Mouse (Mus musculus) limb, embryonic 14.5 days (tissue): ENCODE measurements around the gene Amhr2. TPM values are rescaled to one million over a fixed set of nuclear protein-coding genes. Genes with fewer than 3 reads are reported as not detected.

ENCODE experiments used
- ATAC-seq: fragments of 200-750 bp; cut with Nextera tagmentation; 2 replicates; pipeline ENCODE4 v1.8.0; 2017; ENCODE audit warnings: low read depth, moderate number of reproducible peaks, moderate TSS enrichment; ENCODE audit not compliant: low FRiP score
- DNase-seq: peaks from one replicate; pipeline ENCODE4 v3.0.0-alpha.2; 2015; ENCODE audit warnings: low spot score
- H3K27ac ChIP-seq: fragments of 300-500 bp; sonication (generic); replicated peaks from 2 replicates; pipeline ENCODE4 v1.5.1; 2014; ENCODE audit warnings: low read depth, mild to moderate bottlenecking, low read length, moderate library complexity, mixed read lengths
- H3K27me3 ChIP-seq: fragments of 300-500 bp; sonication (generic); 2 replicates; pipeline ENCODE4 v1.6.1; 2014; ENCODE audit warnings: low read length, mixed read lengths; ENCODE audit not compliant: control insufficient read depth, insufficient read depth
- H3K36me3 ChIP-seq: fragments of 300-500 bp; sonication (generic); 2 replicates; pipeline ENCODE4 v1.6.1; 2014; ENCODE audit warnings: mild to moderate bottlenecking, low read length, moderate library complexity, mixed read lengths; ENCODE audit not compliant: control insufficient read depth, insufficient read depth
- H3K4me1 ChIP-seq: fragments of 300-500 bp; sonication (generic); 2 replicates; pipeline ENCODE4 v1.6.1; 2014; ENCODE audit warnings: antibody characterized with exemption, low read length, mixed read lengths; ENCODE audit not compliant: control insufficient read depth, insufficient read depth
- H3K4me2 ChIP-seq: fragments of 300-500 bp; sonication (generic); replicated peaks from 2 replicates; pipeline ENCODE4 v1.6.1; 2014; ENCODE audit warnings: low read depth, mild to moderate bottlenecking, low read length, moderate library complexity; ENCODE audit not compliant: severe bottlenecking
- H3K4me3 ChIP-seq: fragments of 300-500 bp; sonication (generic); replicated peaks from 2 replicates; pipeline ENCODE4 v1.5.1; 2014; ENCODE audit warnings: low read length
- H3K9ac ChIP-seq: fragments of 300-500 bp; sonication (generic); 2 replicates; pipeline ENCODE4 v1.6.1; 2014; ENCODE audit warnings: mild to moderate bottlenecking, low read depth, low read length, moderate library complexity; ENCODE audit not compliant: severe bottlenecking
- H3K9me3 ChIP-seq: fragments of 300-500 bp; sonication (generic); 2 replicates; pipeline ENCODE4 v1.6.1; 2016; ENCODE audit warnings: low read length; ENCODE audit not compliant: control insufficient read depth
- POLR2A ChIP-seq: fragments of 200-500 bp; IDR thresholded peaks from 2 replicates; pipeline ENCODE4 v1.8.0; 2012; ENCODE audit warnings: inconsistent platforms, mild to moderate bottlenecking, moderate library complexity, borderline replicate concordance; ENCODE audit not compliant: insufficient read depth, insufficient read length; ENCODE audit errors: extremely low read depth
- WGBS: fragments of 180-500 bp; shearing (Covaris S2); extraction: QIAGEN DNeasy Blood & Tissue Kit; methylation state at CpG from one replicate; pipeline ENCODE4 v1.1.7; 2014; 5-methylcytosine and 5-hydroxymethylcytosine counted together
- polyA plus RNA-seq, 2 experiments: library from polyadenylated mRNA; depleted of rRNA in 1 of 2; stranded (reverse) in 1 of 2; unstranded in 1 of 2; fragments of >200 nt; fragmentation: Nextera tagmentation in 1 of 2; extraction: Ambion mirVana in 1 of 2; gene quantifications; 2 replicates each; pipeline versions ENCODE4 v1.2.1 to v1.2.3; 2012 to 2014

Gene Amhr2
- polyA plus RNA-seq, 2 experiments, result 0.67 to 1.1 TPM

DNA sequence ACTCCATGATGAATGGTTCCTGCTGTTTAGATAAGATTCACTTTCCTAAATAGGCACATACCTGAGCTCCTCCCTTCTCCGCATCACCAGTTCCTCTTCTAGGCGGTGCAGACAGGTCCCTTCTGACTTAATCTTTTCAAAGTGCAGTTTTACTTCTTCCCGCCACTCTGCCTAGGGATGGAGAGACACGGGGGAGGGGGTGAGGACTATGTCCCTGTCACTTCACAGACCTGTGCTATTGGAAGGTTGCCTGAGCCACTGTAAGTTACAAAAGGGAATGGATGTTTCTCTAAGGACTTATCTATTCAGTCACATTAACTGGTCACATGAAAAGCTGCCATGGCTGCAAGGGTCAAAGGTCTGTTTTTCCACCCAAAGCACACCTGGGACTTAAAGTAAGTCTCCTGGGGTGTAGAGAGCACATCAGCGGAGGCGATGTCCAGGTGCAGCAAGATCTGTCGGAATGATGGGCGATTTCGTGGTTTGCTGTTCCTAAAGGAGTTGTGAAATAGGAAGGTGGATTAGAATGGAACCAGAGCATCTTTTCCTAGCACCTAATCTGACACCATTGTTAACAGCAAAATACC, 57.2 kb downstream of the Amhr2 start:
- Histone ChIP-seq H3K4me3 (no peak overlapping the region), H3K9me3 (no peaks in the 10 kb centered on the region), H3K4me1 (no peaks in the 10 kb centered on the region), H3K27ac (no peak overlapping the region), H3K27me3 (no peaks in the 10 kb centered on the region), H3K9ac (no peak overlapping the region), H3K36me3 (peaks cover 83% of the 10 kb centered on the region), H3K4me2 (no peak overlapping the region)
- ATAC-seq (no peak), DNase-seq (no peak)
- no peak for TF ChIP-seq POLR2A
- WGBS, result 83% methylated on average over 9 of the region's 9 CpGs

DNA sequence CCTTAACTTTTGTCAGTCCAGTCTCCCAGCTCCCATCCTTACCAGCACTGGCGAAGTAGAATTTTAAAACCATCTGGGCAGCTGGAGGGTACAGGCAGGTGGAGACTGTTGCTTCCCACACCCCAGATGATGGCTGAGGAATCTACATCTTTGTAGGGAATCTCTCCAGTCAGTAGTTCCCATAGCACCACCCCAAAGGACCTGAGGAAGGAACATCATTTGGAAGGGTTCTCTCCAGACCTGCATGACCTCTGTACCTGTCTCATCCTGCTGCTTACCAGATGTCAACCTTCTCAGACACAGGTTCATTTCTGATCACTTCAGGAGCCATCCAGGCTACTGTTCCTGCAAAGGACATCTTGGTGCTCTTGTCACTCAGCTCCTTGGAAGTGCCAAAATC, 58.3 kb downstream of the Amhr2 start, which contains the start of gene Gm10337:
Gene Gm10337, plus strand, starts transcription at position 276 of the 400 bp plus-strand sequence.
- Histone ChIP-seq H3K36me3 (peaks cover 74% of the 10 kb centered on the region), H3K4me3 (no peak within 1 kb of the TSS), H3K4me1 (no peaks in the 10 kb centered on the region), H3K27ac (no peak within 1 kb of the TSS), H3K4me2 (no peak within 1 kb of the TSS), H3K9me3 (no peaks in the 10 kb centered on the region), H3K9ac (no peak within 1 kb of the TSS), H3K27me3 (no peaks in the 10 kb centered on the region)
- 94% methylated on average over 1 of the region's 1 CpGs for WGBS
- TF ChIP-seq POLR2A, result no peak
- DNase-seq (no peak), ATAC-seq (no peak)

Other genes with a start within 250 kb of the Amhr2 start
- gene Zfp740, start 242.1 kb upstream of the Amhr2 start, polyA plus RNA-seq (2012; rRNA removed), result 89.4 and 96.0 TPM in 2 replicates
- gene Zfp740, start 242.1 kb upstream of the Amhr2 start, polyA plus RNA-seq (2014; fragmentation: Nextera tagmentation; extraction: Ambion mirVana), result 53.8 and 64.0 TPM in 2 replicates
- gene Csad, start 240.6 kb upstream of the Amhr2 start, polyA plus RNA-seq (2012; rRNA removed), result 112 and 130 TPM in 2 replicates
- 66.1 and 75.3 TPM in 2 replicates for gene Csad, start 240.6 kb upstream of the Amhr2 start, polyA plus RNA-seq (2014; fragmentation: Nextera tagmentation; extraction: Ambion mirVana)
- gene Itgb7, start 213.4 kb upstream of the Amhr2 start, polyA plus RNA-seq (2012; rRNA removed), result 2.7 and 3.0 TPM in 2 replicates
- 4.2 and 6.5 TPM in 2 replicates for gene Itgb7, start 213.4 kb upstream of the Amhr2 start, polyA plus RNA-seq (2014; fragmentation: Nextera tagmentation; extraction: Ambion mirVana)
- gene Rarg, start 187.8 kb upstream of the Amhr2 start, polyA plus RNA-seq (2012; rRNA removed), result 135 and 175 TPM in 2 replicates
- 115 and 140 TPM in 2 replicates for gene Rarg, start 187.8 kb upstream of the Amhr2 start, polyA plus RNA-seq (2014; fragmentation: Nextera tagmentation; extraction: Ambion mirVana)
- 3.1 and 3.8 TPM in 2 replicates for gene Gm9918, start 174.8 kb upstream of the Amhr2 start, polyA plus RNA-seq (2012; rRNA removed)
- gene Gm9918, start 174.8 kb upstream of the Amhr2 start, polyA plus RNA-seq (2014; fragmentation: Nextera tagmentation; extraction: Ambion mirVana), result 0.93 and 1.0 TPM in 2 replicates
- 55.6 and 76.8 TPM in 2 replicates for gene Mfsd5, start 165.9 kb upstream of the Amhr2 start, polyA plus RNA-seq (2012; rRNA removed)
- gene Mfsd5, start 165.9 kb upstream of the Amhr2 start, polyA plus RNA-seq (2014; fragmentation: Nextera tagmentation; extraction: Ambion mirVana), result 77.7 and 82.1 TPM in 2 replicates
- 37.2 and 40.0 TPM in 2 replicates for gene Espl1, start 149.1 kb upstream of the Amhr2 start, polyA plus RNA-seq (2012; rRNA removed)
- gene Espl1, start 149.1 kb upstream of the Amhr2 start, polyA plus RNA-seq (2014; fragmentation: Nextera tagmentation; extraction: Ambion mirVana), result 27.2 and 27.3 TPM in 2 replicates
- 177 and 331 TPM in 2 replicates for gene Pfdn5, start 119.3 kb upstream of the Amhr2 start, polyA plus RNA-seq (2012; rRNA removed)
- gene Pfdn5, start 119.3 kb upstream of the Amhr2 start, polyA plus RNA-seq (2014; fragmentation: Nextera tagmentation; extraction: Ambion mirVana), result 527 and 545 TPM in 2 replicates
- gene Myg1, start 113.7 kb upstream of the Amhr2 start, polyA plus RNA-seq (2012; rRNA removed), result 108 and 117 TPM in 2 replicates
- gene Myg1, start 113.7 kb upstream of the Amhr2 start, polyA plus RNA-seq (2014; fragmentation: Nextera tagmentation; extraction: Ambion mirVana), result 91.1 and 92.1 TPM in 2 replicates
- 65.5 and 86.5 TPM in 2 replicates for gene Aaas, start 94.6 kb upstream of the Amhr2 start, polyA plus RNA-seq (2012; rRNA removed)
- gene Aaas, start 94.6 kb upstream of the Amhr2 start, polyA plus RNA-seq (2014; fragmentation: Nextera tagmentation; extraction: Ambion mirVana), result 54.4 and 59.6 TPM in 2 replicates
- 22.5 and 32.5 TPM in 2 replicates for gene Sp7, start 78.2 kb upstream of the Amhr2 start, polyA plus RNA-seq (2012; rRNA removed)
- 7.9 and 11.7 TPM in 2 replicates for gene Sp7, start 78.2 kb upstream of the Amhr2 start, polyA plus RNA-seq (2014; fragmentation: Nextera tagmentation; extraction: Ambion mirVana)
- gene Sp1, start 39.2 kb upstream of the Amhr2 start, polyA plus RNA-seq (2012; rRNA removed), result 35.7 and 41.1 TPM in 2 replicates
- 17.2 and 17.7 TPM in 2 replicates for gene Sp1, start 39.2 kb upstream of the Amhr2 start, polyA plus RNA-seq (2014; fragmentation: Nextera tagmentation; extraction: Ambion mirVana)
- gene Prr13, start 13.7 kb downstream of the Amhr2 start, polyA plus RNA-seq (2012; rRNA removed), result 67.8 and 74.6 TPM in 2 replicates
- 76.6 and 81.6 TPM in 2 replicates for gene Prr13, start 13.7 kb downstream of the Amhr2 start, polyA plus RNA-seq (2014; fragmentation: Nextera tagmentation; extraction: Ambion mirVana)
- gene Pcbp2, start 25.2 kb downstream of the Amhr2 start, polyA plus RNA-seq (2012; rRNA removed), result 814 and 942 TPM in 2 replicates
- gene Pcbp2, start 25.2 kb downstream of the Amhr2 start, polyA plus RNA-seq (2014; fragmentation: Nextera tagmentation; extraction: Ambion mirVana), result 324 and 328 TPM in 2 replicates
- not detected in 2 replicates for gene Gm10337, start 58.4 kb downstream of the Amhr2 start, polyA plus RNA-seq (2012; rRNA removed)
- not detected in 2 replicates for gene Gm10337, start 58.4 kb downstream of the Amhr2 start, polyA plus RNA-seq (2014; fragmentation: Nextera tagmentation; extraction: Ambion mirVana)
- 36.3 and 38.3 TPM in 2 replicates for gene Map3k12, start 71.7 kb downstream of the Amhr2 start, polyA plus RNA-seq (2012; rRNA removed)
- 15.8 and 18.7 TPM in 2 replicates for gene Map3k12, start 71.7 kb downstream of the Amhr2 start, polyA plus RNA-seq (2014; fragmentation: Nextera tagmentation; extraction: Ambion mirVana)
- gene Tarbp2, start 72.8 kb downstream of the Amhr2 start, polyA plus RNA-seq (2012; rRNA removed), result 132 and 150 TPM in 2 replicates
- gene Tarbp2, start 72.8 kb downstream of the Amhr2 start, polyA plus RNA-seq (2014; fragmentation: Nextera tagmentation; extraction: Ambion mirVana), result 78.1 and 86.6 TPM in 2 replicates
- 13.7 and 14.4 TPM in 2 replicates for gene Npff, start 79.6 kb downstream of the Amhr2 start, polyA plus RNA-seq (2012; rRNA removed)
- 2.5 and 2.8 TPM in 2 replicates for gene Npff, start 79.6 kb downstream of the Amhr2 start, polyA plus RNA-seq (2014; fragmentation: Nextera tagmentation; extraction: Ambion mirVana)
- not detected in 2 replicates for gene Gm28047, start 179.7 kb downstream of the Amhr2 start, polyA plus RNA-seq (2012; rRNA removed)
- gene Gm28047, start 179.7 kb downstream of the Amhr2 start, polyA plus RNA-seq (2014; fragmentation: Nextera tagmentation; extraction: Ambion mirVana), result not detected in 2 replicates
- 110 and 155 TPM in 2 replicates for gene Atf7, start 180.1 kb downstream of the Amhr2 start, polyA plus RNA-seq (2012; rRNA removed)
- gene Atf7, start 180.1 kb downstream of the Amhr2 start, polyA plus RNA-seq (2014; fragmentation: Nextera tagmentation; extraction: Ambion mirVana), result 50.7 and 51.0 TPM in 2 replicates
- 635 and 699 TPM in 2 replicates for gene Atp5g2, start 227.0 kb downstream of the Amhr2 start, polyA plus RNA-seq (2012; rRNA removed)
- gene Atp5g2, start 227.0 kb downstream of the Amhr2 start, polyA plus RNA-seq (2014; fragmentation: Nextera tagmentation; extraction: Ambion mirVana), result 73.6 and 78.4 TPM in 2 replicates